Mouse (Mus musculus) adrenal gland, adult 2 months (tissue): Measurements from ENCODE around the gene Ier5. TPM values are rescaled to one million over a fixed set of nuclear protein-coding genes. Genes with fewer than 3 reads are reported as not detected.

Experiments used
- DNase-seq: peaks from one replicate; pipeline ENCODE4 v3.0.0; 2021
- polyA plus RNA-seq: library from polyadenylated mRNA; depleted of rRNA; stranded (reverse); fragments of >200 nt; gene quantifications from 2 replicates; pipeline ENCODE4 v1.2.3, GENCODE M21; 2012; rRNA removed
- total RNA-seq, 2 experiments: library from RNA; stranded (reverse); gene quantifications; 2 replicates each; pipeline ENCODE4 v1.2.3; 2021

The Ier5 gene
- total and polyA plus RNA-seq, 3 experiments = 6.3 to 13.9 (median 10.7) TPM

DNA sequence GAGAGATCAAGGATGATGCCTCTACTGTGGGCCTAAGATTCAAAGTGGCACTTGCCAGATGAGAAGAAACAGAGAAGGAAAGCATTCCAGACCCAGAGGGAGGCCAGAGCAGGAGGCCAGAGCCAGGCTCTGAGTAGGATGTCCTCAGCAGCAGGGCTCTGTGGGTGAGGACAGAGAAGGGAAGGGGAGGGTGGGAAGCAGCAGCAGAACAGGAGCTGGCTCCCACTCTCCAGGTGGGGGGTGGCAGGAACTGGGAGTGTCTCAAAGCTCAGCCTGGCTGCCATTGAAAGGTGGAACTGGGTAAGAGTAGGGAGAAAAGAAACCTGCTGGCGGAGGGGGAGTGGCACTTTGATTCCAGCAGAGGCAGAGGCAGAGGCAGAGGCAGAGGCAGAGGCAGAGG lies 46.1 kb downstream of the Ier5 start:
- no peak for DNase-seq

DNA sequence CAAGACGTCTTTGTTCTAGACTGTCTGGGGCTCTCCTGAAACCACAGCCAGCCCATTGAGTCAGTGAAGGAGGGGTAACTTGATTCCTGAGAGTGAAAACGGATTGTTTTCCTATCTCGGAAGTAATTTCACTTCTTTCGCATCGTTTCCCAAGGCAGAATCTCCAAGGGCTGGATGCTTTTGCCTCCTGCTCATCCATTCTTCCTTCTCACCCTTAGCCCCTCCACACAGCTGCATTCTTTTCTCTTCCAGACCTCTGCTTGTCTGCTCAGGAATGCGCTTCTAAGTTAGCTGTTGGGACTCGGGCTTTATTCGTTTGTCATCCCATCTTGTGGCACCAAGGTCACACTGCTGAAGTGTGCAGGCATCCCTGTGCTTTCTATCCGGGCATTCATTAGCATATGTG lies 46.7 kb downstream of the Ier5 start:
- DNase-seq = no peak

DNA sequence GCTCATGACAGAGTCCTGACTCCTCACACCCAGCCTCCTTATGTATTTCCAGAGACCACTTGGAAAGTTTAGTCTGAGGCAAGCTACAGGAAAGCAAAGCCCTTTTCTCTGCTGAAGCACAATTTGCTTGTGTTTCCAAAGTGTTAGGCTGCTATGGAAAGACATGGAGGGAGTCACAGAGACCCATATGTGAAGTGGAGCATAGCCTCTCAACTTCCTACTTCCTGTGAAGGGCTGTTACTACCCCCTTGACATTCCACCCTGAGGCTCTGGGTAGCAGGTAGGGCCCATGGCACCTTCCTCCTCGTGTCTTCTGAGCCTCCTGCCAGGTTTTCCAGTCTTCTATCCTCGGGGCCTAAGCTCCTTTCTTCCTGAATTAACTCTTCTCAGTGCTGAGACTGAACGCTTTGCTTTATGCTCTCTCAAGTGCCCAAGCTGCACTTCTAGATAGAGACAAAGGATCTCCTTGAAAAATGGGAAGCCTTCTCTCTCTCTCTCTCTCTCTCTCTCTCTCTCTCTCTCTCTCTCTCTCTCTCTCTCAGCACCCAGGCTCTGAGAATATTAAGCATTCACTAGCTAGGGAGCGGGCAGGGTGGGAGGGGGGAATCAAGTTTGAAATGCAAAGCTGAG lies 47.2 kb downstream of the Ier5 start:
- DNase-seq = no peak

DNA sequence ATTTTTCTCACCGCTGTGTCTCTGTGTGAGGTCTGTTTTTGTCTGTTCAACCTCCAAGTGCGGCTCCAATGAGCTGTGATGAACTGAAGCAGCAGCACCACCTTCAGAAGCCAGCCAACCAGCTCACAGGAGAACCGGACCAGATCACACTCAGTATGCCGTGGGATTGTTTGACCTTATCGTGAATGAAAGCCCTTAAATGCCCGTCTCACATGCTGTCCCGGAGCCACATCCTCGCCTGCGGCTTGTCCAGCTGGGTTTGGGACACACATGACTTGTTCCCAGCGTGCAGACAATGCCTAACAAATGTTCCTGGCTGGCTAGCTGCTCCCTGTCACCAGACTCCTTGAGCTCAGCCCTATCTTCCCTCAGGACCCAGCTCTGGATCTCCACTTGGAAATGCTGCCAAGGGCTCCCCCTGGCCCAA lies 47.7 kb downstream of the Ier5 start:
- DNase-seq = no peak

DNA sequence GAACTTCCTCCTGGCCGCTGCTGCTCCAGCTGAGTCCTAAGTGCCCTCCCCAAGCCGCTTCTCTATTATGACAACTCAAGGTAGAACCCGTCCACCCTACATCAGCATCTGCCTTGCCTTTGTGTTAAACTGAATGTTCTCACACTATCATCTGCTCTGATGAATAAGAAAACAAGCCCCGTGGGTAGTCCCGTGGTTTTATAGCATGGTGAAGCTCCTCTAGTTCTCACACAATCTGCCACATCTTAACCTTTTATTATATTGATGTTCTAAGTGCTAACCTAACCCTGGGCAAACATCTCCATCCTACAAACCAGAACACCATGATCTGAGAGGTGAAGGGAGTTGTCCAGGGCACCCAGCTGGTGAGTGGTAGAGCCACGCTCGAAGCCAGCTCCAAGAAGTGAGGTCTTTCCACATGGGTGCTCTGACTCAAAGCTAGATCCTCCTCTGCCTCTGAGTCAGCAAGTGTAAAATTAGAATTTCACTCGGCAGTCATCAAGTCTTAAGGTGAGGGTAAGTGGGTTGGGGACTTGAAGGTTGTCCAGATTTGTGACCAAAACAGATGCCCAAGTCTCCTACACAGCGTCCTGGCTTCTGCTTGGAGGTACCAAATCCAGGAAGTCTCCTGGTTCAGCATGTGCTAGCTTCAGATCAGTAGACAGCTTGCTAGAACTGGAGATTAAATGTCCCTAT lies 48.4 kb downstream of the Ier5 start:
- DNase-seq = peak; percentile 37

DNA sequence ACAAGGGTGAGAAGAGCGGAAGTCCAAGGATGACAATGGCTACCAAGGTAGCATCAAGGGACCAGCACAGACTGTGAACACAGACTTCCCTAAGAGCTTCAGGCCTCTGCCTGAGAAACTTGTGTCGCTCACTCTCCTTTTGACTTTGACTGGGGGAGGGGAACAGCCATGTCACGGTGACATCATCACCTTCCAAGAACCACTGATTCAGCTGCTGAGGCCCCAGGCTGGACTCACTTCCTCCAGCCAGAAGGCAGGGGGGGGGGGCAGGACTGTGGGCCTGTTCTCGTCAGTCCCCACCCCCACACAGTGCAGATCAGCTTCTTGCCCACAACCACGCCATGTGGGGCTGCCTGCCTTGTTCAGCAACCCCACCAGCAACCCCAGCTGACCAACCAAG lies 49.3 kb downstream of the Ier5 start:
- DNase-seq = peak; percentile 68

DNA sequence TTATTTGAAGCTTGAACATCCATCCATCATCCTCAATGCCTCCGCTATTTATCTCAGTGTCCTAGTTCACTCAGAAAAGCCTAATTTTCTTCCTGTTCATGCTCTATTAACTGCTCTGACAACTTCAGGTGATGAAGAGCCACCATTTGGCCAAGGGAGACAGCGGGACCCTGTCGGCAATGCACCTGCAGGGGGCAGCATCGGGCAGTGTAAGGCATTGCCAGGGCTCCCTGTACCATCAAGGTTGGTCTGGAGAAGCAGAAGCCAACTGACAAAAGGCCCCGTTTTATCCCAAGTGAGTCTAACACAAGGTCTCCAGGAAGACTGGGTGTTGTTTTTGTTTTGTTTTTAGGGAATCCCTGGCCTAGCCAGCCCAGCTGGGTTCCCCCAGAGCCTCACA lies 50.5 kb downstream of the Ier5 start:
- DNase-seq = peak; percentile 92

Other genes with a start within 250 kb of the Ier5 start
- gene Cacna1e, start 215.1 kb downstream of the Ier5 start, total RNA-seq = under 1 TPM; 0.10 to 0.12 TPM
- 0.01 and 0.03 TPM in 2 replicates for gene Cacna1e, start 215.1 kb downstream of the Ier5 start, polyA plus RNA-seq
- 10 to 100 TPM; 29.2 to 30.6 TPM for gene Mr1, start 47.2 kb upstream of the Ier5 start, total RNA-seq
- 3.8 and 4.4 TPM in 2 replicates for gene Mr1, start 47.2 kb upstream of the Ier5 start, polyA plus RNA-seq
- 10 to 100 TPM; 50.7 to 58.4 TPM for gene Stx6, start 59.1 kb upstream of the Ier5 start, total RNA-seq
- gene Stx6, start 59.1 kb upstream of the Ier5 start, polyA plus RNA-seq = 84.3 and 92.3 TPM in 2 replicates
- gene BC034090, start 144.8 kb upstream of the Ier5 start, total RNA-seq = 10 to 100 TPM; 29.6 to 33.5 TPM
- 30.6 and 32.7 TPM in 2 replicates for gene BC034090, start 144.8 kb upstream of the Ier5 start, polyA plus RNA-seq